Mouse (Mus musculus): ENCODE data around the gene Trim41. TPM values are rescaled to one million over a fixed set of nuclear protein-coding genes. Genes with fewer than 3 reads are reported as not detected.

The Trim41 gene
- total RNA-seq, 1 experiment: 47.8 TPM

DNA sequence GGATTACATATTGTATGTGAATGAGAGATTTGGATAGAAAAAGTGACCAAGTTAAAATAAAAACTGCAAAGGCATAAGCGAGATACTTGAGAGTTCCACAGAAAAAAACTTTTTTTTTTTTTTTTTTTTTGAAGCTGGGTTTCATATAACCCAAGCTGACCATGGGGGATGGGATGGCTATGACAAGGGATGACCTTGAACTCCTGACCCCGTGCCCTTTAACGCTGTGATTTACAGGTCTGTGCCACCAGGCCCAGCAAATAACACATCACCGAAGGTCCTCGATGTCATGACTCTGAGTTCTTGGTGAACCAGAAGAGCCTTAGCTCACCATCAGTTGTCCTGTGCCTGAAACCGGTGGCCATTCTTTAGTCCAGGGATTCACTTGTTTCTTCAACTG is 18.8 kb upstream of the Trim41 start:
- Histone ChIP-seq H3K9me3 (ENCODE audit: control insufficient read depth, insufficient read depth, low read depth, low read length) (no peaks in the 10 kb centered on the region), H3K9ac (ENCODE audit: insufficient read depth, low read depth, low read length, poor library complexity, severe bottlenecking) (no peak overlapping the region), H3K4me3 (ENCODE audit: insufficient read depth in 1 of 2, low read depth in 1 of 2, low read length in 2 of 2, poor library complexity in 1 of 2, severe bottlenecking in 1 of 2) (no peak overlapping the region), H3K27ac (ENCODE audit: insufficient read depth, low read depth, low read length, poor library complexity, severe bottlenecking) (no peak overlapping the region), H3K4me1 (ENCODE audit: control insufficient read depth in 2 of 2, insufficient read depth in 2 of 2, low read length in 2 of 2, poor library complexity in 1 of 2) (peaks cover 0 to 14% of the 10 kb centered on the region in 2 experiments; a peak in 2 of 4 replicates), H3K36me3 (ENCODE audit: control insufficient read depth, insufficient read depth, low read length, poor library complexity, severe bottlenecking) (no peaks in the 10 kb centered on the region)
- in situ Hi-C loops (cut with MboI; ENCODE audit: low sequenced_read_pairs in 2 of 2, unreplicated experiment in 2 of 2): no loop called here
- no peak for TF ChIP-seq HCFC1 (IDR thresholded peaks at IDR 0.05; ENCODE audit: borderline replicate concordance, insufficient read depth, low read length)
- TF ChIP-seq ZC3H11A (IDR thresholded peaks at IDR 0.05; ENCODE audit: borderline replicate concordance, low read depth, low read length): no peak
- no peak for TF ChIP-seq CHD2 (IDR thresholded peaks at IDR 0.05; ENCODE audit: low read depth, low read length)
- peak; percentile 85 for TF ChIP-seq ZNF384 (IDR thresholded peaks at IDR 0.05; ENCODE audit: low read depth, low read length)
- DNase-seq (ENCODE audit: low read depth, low spot score): no peak

DNA sequence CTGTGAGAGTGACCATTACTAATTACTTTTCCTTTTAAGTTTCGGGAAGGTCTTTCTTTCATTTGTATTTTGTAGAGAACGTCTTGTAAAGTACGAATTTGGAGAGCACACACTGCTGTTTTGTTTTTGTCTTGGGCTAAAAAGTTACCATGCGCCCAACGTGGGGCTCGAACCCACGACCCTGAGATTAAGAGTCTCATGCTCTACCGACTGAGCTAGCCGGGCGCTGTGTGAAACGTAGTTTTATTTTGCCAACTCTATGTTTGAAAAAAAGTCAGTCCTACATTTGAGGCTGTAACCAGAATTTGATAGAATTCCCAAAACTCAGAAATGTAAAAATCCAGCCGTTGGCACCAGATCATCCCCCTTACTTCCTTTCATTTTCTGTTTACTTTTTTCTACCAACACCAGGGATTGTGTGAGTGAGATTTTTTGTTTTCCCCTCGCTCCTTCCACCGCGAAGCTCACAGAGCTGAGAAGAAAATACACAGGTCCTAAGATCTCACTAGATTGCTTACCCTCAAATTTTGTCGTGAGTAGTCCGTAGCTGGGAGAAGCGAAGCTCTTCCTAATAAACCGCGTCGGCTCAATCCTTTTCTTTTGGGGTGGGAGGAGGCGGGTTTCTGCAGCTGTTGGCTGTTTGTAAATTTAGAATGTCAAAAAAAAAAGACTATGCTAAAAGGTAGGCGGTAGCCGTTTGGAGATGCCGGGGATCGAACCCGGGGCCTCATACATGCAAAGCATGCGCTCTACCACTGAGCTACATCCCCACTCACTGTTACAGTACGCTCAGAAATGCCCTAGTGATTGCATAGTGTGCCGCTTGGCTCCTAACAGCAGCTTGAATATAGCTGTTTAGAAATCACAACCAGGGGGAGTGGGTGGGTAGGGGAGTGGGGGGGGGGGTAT is 16.8 kb upstream of the Trim41 start:
- in situ Hi-C loops (cut with MboI; ENCODE audit: low sequenced_read_pairs in 2 of 2, unreplicated experiment in 2 of 2): no loop called here
- H3K9ac ChIP-seq (ENCODE audit: insufficient read depth, low read depth, low read length, poor library complexity, severe bottlenecking): peak overlapping the region; percentile 73
- peak overlapping the region; percentile 72 to 87 for H3K4me3 ChIP-seq (ENCODE audit: insufficient read depth in 1 of 2, low read depth in 1 of 2, low read length in 2 of 2, poor library complexity in 1 of 2, severe bottlenecking in 1 of 2)
- DNase-seq (ENCODE audit: low read depth, low spot score): peak; percentile 71
- peak; percentile 66; the same call in 1 of the 2 replicates for TF ChIP-seq ZNF384 (IDR thresholded peaks at IDR 0.05; ENCODE audit: low read depth, low read length)
- no peak for TF ChIP-seq HCFC1 (IDR thresholded peaks at IDR 0.05; ENCODE audit: borderline replicate concordance, insufficient read depth, low read length)
- TF ChIP-seq ZC3H11A (IDR thresholded peaks at IDR 0.05; ENCODE audit: borderline replicate concordance, low read depth, low read length): no peak
- peak; percentile 96 for TF ChIP-seq MAFK (IDR thresholded peaks at IDR 0.05; ENCODE audit: insufficient read depth, low read depth, low read length)
- H3K27ac ChIP-seq (ENCODE audit: insufficient read depth, low read depth, low read length, poor library complexity, severe bottlenecking): no peak overlapping the region; the same call in 1 of the 2 replicates
- peaks cover 0 to 14% of the 10 kb centered on the region in 2 experiments; a peak in 2 of 4 replicates for H3K4me1 ChIP-seq (ENCODE audit: control insufficient read depth in 2 of 2, insufficient read depth in 2 of 2, low read length in 2 of 2, poor library complexity in 1 of 2)
- no peaks in the 10 kb centered on the region for H3K9me3 ChIP-seq (ENCODE audit: control insufficient read depth, insufficient read depth, low read depth, low read length)
- no peaks in the 10 kb centered on the region for H3K36me3 ChIP-seq (ENCODE audit: control insufficient read depth, insufficient read depth, low read length, poor library complexity, severe bottlenecking)

DNA sequence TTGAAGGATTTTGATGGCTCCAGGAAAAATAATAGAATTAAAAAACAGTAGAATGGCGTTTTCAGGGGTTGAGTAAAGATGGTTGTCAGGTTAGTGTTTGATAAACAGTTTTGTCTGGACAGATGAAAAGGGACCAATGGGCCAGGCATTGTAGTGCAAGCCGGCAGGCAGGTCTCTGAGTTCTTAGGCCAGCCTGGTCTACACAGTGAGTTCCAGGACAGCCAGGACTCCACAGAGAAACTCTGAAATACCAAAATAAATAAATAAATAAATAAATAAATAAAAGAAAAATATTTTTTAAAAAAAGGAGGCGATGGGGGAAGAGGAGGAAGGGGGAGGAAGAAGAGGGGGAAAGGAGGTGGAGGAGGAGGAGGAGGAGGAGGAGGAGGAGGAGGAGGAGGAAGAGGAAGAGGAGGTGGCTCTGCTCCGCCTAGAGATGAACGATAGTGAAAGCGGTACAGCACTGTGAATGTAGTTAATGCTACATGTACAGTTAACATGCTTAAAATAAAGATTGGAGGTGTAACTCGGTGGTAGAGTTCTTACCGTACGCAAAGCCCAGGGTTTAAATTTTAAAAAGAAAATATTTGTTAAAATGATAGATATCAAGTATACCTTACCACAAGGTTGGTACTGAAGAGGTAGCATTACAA is 16.1 kb upstream of the Trim41 start:
- H3K36me3 ChIP-seq (ENCODE audit: control insufficient read depth, insufficient read depth, low read length, poor library complexity, severe bottlenecking): no peaks in the 10 kb centered on the region
- peak overlapping the region in 1 of 2 experiments; percentile 72; a peak in 3 of 4 replicates for H3K4me3 ChIP-seq (ENCODE audit: insufficient read depth in 1 of 2, low read depth in 1 of 2, low read length in 2 of 2, poor library complexity in 1 of 2, severe bottlenecking in 1 of 2)
- H3K9ac ChIP-seq (ENCODE audit: insufficient read depth, low read depth, low read length, poor library complexity, severe bottlenecking): no peak overlapping the region
- no peak for DNase-seq (ENCODE audit: low read depth, low spot score)
- in situ Hi-C loops (cut with MboI; ENCODE audit: low sequenced_read_pairs in 2 of 2, unreplicated experiment in 2 of 2): no loop called here
- H3K9me3 ChIP-seq (ENCODE audit: control insufficient read depth, insufficient read depth, low read depth, low read length): no peaks in the 10 kb centered on the region
- H3K27ac ChIP-seq (ENCODE audit: insufficient read depth, low read depth, low read length, poor library complexity, severe bottlenecking): no peak overlapping the region
- peaks cover 0 to 9% of the 10 kb centered on the region in 2 experiments; a peak in 2 of 4 replicates for H3K4me1 ChIP-seq (ENCODE audit: control insufficient read depth in 2 of 2, insufficient read depth in 2 of 2, low read length in 2 of 2, poor library complexity in 1 of 2)
- no peak for TF ChIP-seq ZC3H11A (IDR thresholded peaks at IDR 0.05; ENCODE audit: borderline replicate concordance, low read depth, low read length)
- no peak for TF ChIP-seq ZNF384 (IDR thresholded peaks at IDR 0.05; ENCODE audit: low read depth, low read length)
- TF ChIP-seq MAFK (IDR thresholded peaks at IDR 0.05; ENCODE audit: insufficient read depth, low read depth, low read length): no peak
- no peak for TF ChIP-seq CHD2 (IDR thresholded peaks at IDR 0.05; ENCODE audit: low read depth, low read length)
- TF ChIP-seq HCFC1 (IDR thresholded peaks at IDR 0.05; ENCODE audit: borderline replicate concordance, insufficient read depth, low read length): no peak

DNA sequence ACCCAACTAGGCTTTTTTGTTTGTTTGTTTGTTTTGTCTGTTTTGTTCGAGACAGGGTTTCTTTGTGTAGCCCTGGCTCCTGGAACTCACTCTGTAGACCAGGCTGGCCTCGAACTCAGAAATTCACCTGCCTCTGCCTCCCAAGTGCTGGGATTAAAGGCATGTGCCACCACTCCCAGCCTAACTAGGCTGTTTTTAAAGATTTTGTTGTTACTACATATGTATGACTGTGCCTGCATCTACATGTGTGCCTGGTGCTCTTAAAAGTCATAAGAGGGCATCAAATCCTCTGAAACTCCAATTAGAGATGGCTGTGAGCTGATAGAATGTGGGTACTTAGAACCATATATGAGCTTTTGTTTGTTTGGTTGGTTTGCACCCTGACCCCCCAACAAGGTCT is 14.1 kb upstream of the Trim41 start:
- peaks cover 0 to 8% of the 10 kb centered on the region in 2 experiments; a peak in 2 of 4 replicates for H3K4me1 ChIP-seq (ENCODE audit: control insufficient read depth in 2 of 2, insufficient read depth in 2 of 2, low read length in 2 of 2, poor library complexity in 1 of 2)
- no peak for DNase-seq (ENCODE audit: low read depth, low spot score)
- no peaks in the 10 kb centered on the region for H3K36me3 ChIP-seq (ENCODE audit: control insufficient read depth, insufficient read depth, low read length, poor library complexity, severe bottlenecking)
- H3K9me3 ChIP-seq (ENCODE audit: control insufficient read depth, insufficient read depth, low read depth, low read length): no peaks in the 10 kb centered on the region
- no peak overlapping the region for H3K4me3 ChIP-seq (ENCODE audit: insufficient read depth in 1 of 2, low read depth in 1 of 2, low read length in 2 of 2, poor library complexity in 1 of 2, severe bottlenecking in 1 of 2)
- TF ChIP-seq CHD2 (IDR thresholded peaks at IDR 0.05; ENCODE audit: low read depth, low read length): no peak
- in situ Hi-C loops (cut with MboI; ENCODE audit: low sequenced_read_pairs in 2 of 2, unreplicated experiment in 2 of 2): no loop called here
- no peak overlapping the region for H3K9ac ChIP-seq (ENCODE audit: insufficient read depth, low read depth, low read length, poor library complexity, severe bottlenecking)
- no peak overlapping the region for H3K27ac ChIP-seq (ENCODE audit: insufficient read depth, low read depth, low read length, poor library complexity, severe bottlenecking)

Measured in ES-E14 (cell line).